Mouse (Mus musculus) limb, embryonic 15.5 days (tissue): ENCODE results near the gene Ank3. TPM values are rescaled to one million over a fixed set of nuclear protein-coding genes. Genes with fewer than 3 reads are reported as not detected.

ENCODE experiments used
- ATAC-seq: fragments of 200-750 bp; cut with Nextera tagmentation; 2 replicates; pipeline ENCODE4 v1.8.0; 2017; ENCODE audit warnings: low read depth, moderate TSS enrichment; ENCODE audit not compliant: insufficient number of reproducible peaks, low FRiP score, low TSS enrichment
- H3K27ac ChIP-seq: fragments of 300-500 bp; sonication (generic); 2 replicates; pipeline ENCODE4 v1.5.1; 2015; ENCODE audit warnings: moderate library complexity, mild to moderate bottlenecking, inconsistent platforms
- H3K27me3 ChIP-seq: fragments of 300-500 bp; sonication (generic); 2 replicates; pipeline ENCODE4 v1.6.1; 2015; ENCODE audit warnings: inconsistent platforms
- H3K36me3 ChIP-seq: fragments of 300-500 bp; sonication (generic); 2 replicates; pipeline ENCODE4 v1.6.1; 2015; ENCODE audit warnings: inconsistent platforms
- H3K4me1 ChIP-seq: fragments of 300-500 bp; sonication (generic); 2 replicates; pipeline ENCODE4 v1.6.1; 2015; ENCODE audit warnings: inconsistent platforms
- H3K4me2 ChIP-seq: fragments of 300-500 bp; sonication (generic); 2 replicates; pipeline ENCODE4 v1.6.1; 2015; ENCODE audit warnings: mild to moderate bottlenecking, inconsistent platforms
- H3K4me3 ChIP-seq: fragments of 300-500 bp; sonication (generic); 2 replicates; pipeline ENCODE4 v1.5.1; 2015; ENCODE audit warnings: mild to moderate bottlenecking, inconsistent platforms
- H3K9ac ChIP-seq: fragments of 300-500 bp; sonication (generic); 2 replicates; pipeline ENCODE4 v1.6.1; 2015; ENCODE audit warnings: inconsistent platforms
- H3K9me3 ChIP-seq: fragments of 300-500 bp; sonication (generic); 2 replicates; pipeline ENCODE4 v1.6.1; 2016; ENCODE audit warnings: inconsistent platforms
- WGBS: fragments of 180-500 bp; shearing (Covaris S2); methylation state at CpG from one replicate; pipeline ENCODE4 v1.1.7; 2015; 5-methylcytosine and 5-hydroxymethylcytosine counted together
- polyA plus RNA-seq: library from polyadenylated mRNA; unstranded; fragments of >200 nt; fragmentation: Nextera tagmentation; extraction: Ambion mirVana; gene quantifications from 2 replicates; pipeline ENCODE4 v1.2.1, GENCODE M21; 2015

The Ank3 gene
- polyA plus RNA-seq, 1 experiment from 2014 or later: 29.1 TPM

- no peaks in the 10 kb centered on the region for H3K27me3 ChIP-seq
Measured at GRCm38 (mm10) chr10:69804613-69805012, 406.0 kb downstream of the Ank3 start.

GRCm38 (mm10) chr10:69810785-69811184, 412.2 kb downstream of the Ank3 start:
- no peaks in the 10 kb centered on the region for H3K4me1 ChIP-seq
- no peak for ATAC-seq
- 71% methylated on average over 8 of the region's 8 CpGs for WGBS
- H3K4me3 ChIP-seq: no peak overlapping the region
- no peak overlapping the region for H3K9ac ChIP-seq
- no peak overlapping the region for H3K27ac ChIP-seq
- no peaks in the 10 kb centered on the region for H3K9me3 ChIP-seq
- no peak overlapping the region for H3K4me2 ChIP-seq
- H3K27me3 ChIP-seq: no peaks in the 10 kb centered on the region
- no peaks in the 10 kb centered on the region for H3K36me3 ChIP-seq

More at GRCm38 (mm10) chr10:69804613-69805012, 406.0 kb downstream of the Ank3 start:
- no peak overlapping the region for H3K4me3 ChIP-seq
- no peak overlapping the region for H3K9ac ChIP-seq
- H3K9me3 ChIP-seq: no peaks in the 10 kb centered on the region
- no peak for ATAC-seq
- no peaks in the 10 kb centered on the region for H3K4me1 ChIP-seq
- H3K36me3 ChIP-seq: no peaks in the 10 kb centered on the region
- H3K27ac ChIP-seq: no peak overlapping the region
- 60% methylated on average over 6 of the region's 6 CpGs for WGBS
- no peak overlapping the region for H3K4me2 ChIP-seq

- no peaks in the 10 kb centered on the region for H3K9me3 ChIP-seq
- H3K9ac ChIP-seq: no peak overlapping the region
- H3K4me3 ChIP-seq: no peak overlapping the region
- no peaks in the 10 kb centered on the region for H3K36me3 ChIP-seq
- H3K4me2 ChIP-seq: no peak overlapping the region
- no peaks in the 10 kb centered on the region for H3K4me1 ChIP-seq
- H3K27me3 ChIP-seq: no peaks in the 10 kb centered on the region
- H3K27ac ChIP-seq: no peak overlapping the region
- 53% methylated on average over 6 of the region's 6 CpGs for WGBS
- no peak; the same call in 1 of the 2 replicates for ATAC-seq
Measured at GRCm38 (mm10) chr10:69813823-69814522, 415.4 kb downstream of the Ank3 start.

- peaks cover 13% of the 10 kb centered on the region for H3K36me3 ChIP-seq
- ATAC-seq: no peak
- H3K4me3 ChIP-seq: no peak overlapping the region
- no peaks in the 10 kb centered on the region for H3K9me3 ChIP-seq
- H3K4me2 ChIP-seq: no peak overlapping the region
- 93% methylated on average over 7 of the region's 7 CpGs for WGBS
- no peaks in the 10 kb centered on the region for H3K27me3 ChIP-seq
- no peak overlapping the region for H3K9ac ChIP-seq
- H3K4me1 ChIP-seq: no peaks in the 10 kb centered on the region
- no peak overlapping the region for H3K27ac ChIP-seq
Measured at GRCm38 (mm10) chr10:69821245-69821644, 422.7 kb downstream of the Ank3 start.

- Histone ChIP-seq H3K9me3 (no peaks in the 10 kb centered on the region), H3K4me1 (no peaks in the 10 kb centered on the region), H3K4me2 (no peak overlapping the region), H3K4me3 (no peak overlapping the region), H3K9ac (no peak overlapping the region), H3K36me3 (peaks cover 6% of the 10 kb centered on the region; the same call in 1 of the 2 replicates), H3K27ac (no peak overlapping the region), H3K27me3 (no peaks in the 10 kb centered on the region)
- WGBS: 69% methylated on average over 2 of the region's 2 CpGs
- no peak for ATAC-seq
Measured at GRCm38 (mm10) chr10:69828770-69829169, 430.2 kb downstream of the Ank3 start.

- Histone ChIP-seq H3K36me3 (peaks cover 6% of the 10 kb centered on the region; the same call in 1 of the 2 replicates), H3K27me3 (no peaks in the 10 kb centered on the region), H3K4me3 (no peak overlapping the region), H3K4me2 (no peak overlapping the region), H3K4me1 (no peaks in the 10 kb centered on the region; the same call in 1 of the 2 replicates), H3K9ac (no peak overlapping the region), H3K27ac (no peak overlapping the region), H3K9me3 (no peaks in the 10 kb centered on the region)
- no peak for ATAC-seq
- WGBS: 77% methylated on average over 3 of the region's 3 CpGs
Measured at GRCm38 (mm10) chr10:69829236-69829635, 430.7 kb downstream of the Ank3 start.

- Histone ChIP-seq H3K4me3 (no peak overlapping the region), H3K9ac (no peak overlapping the region), H3K4me2 (no peak overlapping the region), H3K9me3 (no peaks in the 10 kb centered on the region), H3K27me3 (no peaks in the 10 kb centered on the region), H3K36me3 (no peaks in the 10 kb centered on the region), H3K4me1 (peaks cover 4% of the 10 kb centered on the region), H3K27ac (no peak overlapping the region)
- WGBS: 82% methylated on average over 7 of the region's 7 CpGs
- no peak for ATAC-seq
Measured at GRCm38 (mm10) chr10:69831568-69831967, 433.0 kb downstream of the Ank3 start.

GRCm38 (mm10) chr10:69832241-69832640, 433.7 kb downstream of the Ank3 start:
- no peaks in the 10 kb centered on the region for H3K27me3 ChIP-seq
- H3K36me3 ChIP-seq: no peaks in the 10 kb centered on the region
- H3K9me3 ChIP-seq: no peaks in the 10 kb centered on the region
- no peak overlapping the region for H3K4me2 ChIP-seq
- H3K27ac ChIP-seq: no peak overlapping the region
- no peak overlapping the region for H3K9ac ChIP-seq
- WGBS: 73% methylated on average over 4 of the region's 4 CpGs
- no peak overlapping the region for H3K4me3 ChIP-seq
- ATAC-seq: no peak
- peaks cover 4% of the 10 kb centered on the region for H3K4me1 ChIP-seq

- ATAC-seq: no peak
- Histone ChIP-seq H3K9me3 (no peaks in the 10 kb centered on the region), H3K4me1 (peaks cover 4% of the 10 kb centered on the region), H3K36me3 (no peaks in the 10 kb centered on the region), H3K9ac (no peak overlapping the region), H3K27me3 (no peaks in the 10 kb centered on the region), H3K4me3 (no peak overlapping the region), H3K27ac (no peak overlapping the region), H3K4me2 (no peak overlapping the region)
- WGBS: 83% methylated on average over 7 of the region's 7 CpGs
Measured at GRCm38 (mm10) chr10:69832822-69833221, 434.2 kb downstream of the Ank3 start.

GRCm38 (mm10) chr10:69834700-69835099, 436.1 kb downstream of the Ank3 start:
- 0 out of 2 replicates have a peak, but pooled peaks have one; percentile 36 for ATAC-seq

GRCm38 (mm10) chr10:69845749-69846148, 447.2 kb downstream of the Ank3 start:
- Histone ChIP-seq H3K4me1 (no peaks in the 10 kb centered on the region), H3K36me3 (no peaks in the 10 kb centered on the region), H3K4me2 (no peak overlapping the region), H3K9ac (no peak overlapping the region), H3K27me3 (no peaks in the 10 kb centered on the region), H3K27ac (no peak overlapping the region), H3K9me3 (no peaks in the 10 kb centered on the region), H3K4me3 (no peak overlapping the region)
- 31% methylated on average over 4 of the region's 4 CpGs for WGBS
- ATAC-seq: no peak

More at GRCm38 (mm10) chr10:69834700-69835099, 436.1 kb downstream of the Ank3 start:
- Histone ChIP-seq H3K4me2 (no peak overlapping the region), H3K36me3 (no peaks in the 10 kb centered on the region), H3K27me3 (no peaks in the 10 kb centered on the region), H3K9me3 (no peaks in the 10 kb centered on the region), H3K4me1 (peaks cover 4% of the 10 kb centered on the region), H3K27ac (peak overlapping the region; percentile 7; the same call in 1 of the 2 replicates), H3K9ac (no peak overlapping the region), H3K4me3 (no peak overlapping the region)
- 26% methylated on average over 4 of the region's 4 CpGs for WGBS

GRCm38 (mm10) chr10:69852366-69853091, 454.0 kb downstream of the Ank3 start:
- Histone ChIP-seq H3K4me1 (no peaks in the 10 kb centered on the region), H3K36me3 (no peaks in the 10 kb centered on the region), H3K9ac (no peak overlapping the region), H3K27ac (no peak overlapping the region), H3K4me2 (0 out of 2 replicates have a peak overlapping the region, but pooled peaks have one; percentile 3), H3K4me3 (no peak overlapping the region), H3K9me3 (no peaks in the 10 kb centered on the region), H3K27me3 (no peaks in the 10 kb centered on the region)
- WGBS: 49% methylated on average over 5 of the region's 5 CpGs
- ATAC-seq: no peak
